Mouse (Mus musculus) stomach, embryonic 16.5 days (tissue): ENCODE data around the gene Tex13a. TPM values are rescaled to one million over a fixed set of nuclear protein-coding genes. Genes with fewer than 3 reads are reported as not detected.

ENCODE experiments used
- ATAC-seq: fragments of 200-750 bp; cut with Nextera tagmentation; 2 replicates; pipeline ENCODE4 v1.8.0; 2017; ENCODE audit warnings: moderate number of reproducible peaks, moderate TSS enrichment; ENCODE audit not compliant: insufficient read depth, low FRiP score
- H3K27ac ChIP-seq: fragments of 300-500 bp; sonication (generic); 2 replicates; pipeline ENCODE4 v1.5.1; 2014; ENCODE audit warnings: low read length
- H3K27me3 ChIP-seq: fragments of 300-500 bp; sonication (generic); 2 replicates; pipeline ENCODE4 v1.6.1; 2014; ENCODE audit warnings: low read length, control low read depth, mixed read lengths; ENCODE audit not compliant: control insufficient read depth, insufficient read depth
- H3K36me3 ChIP-seq: fragments of 300-500 bp; sonication (generic); 2 replicates; pipeline ENCODE4 v1.6.1; 2014; ENCODE audit warnings: low read length; ENCODE audit not compliant: control insufficient read depth, insufficient read depth
- H3K4me1 ChIP-seq: fragments of 300-500 bp; sonication (generic); 2 replicates; pipeline ENCODE4 v1.6.1; 2014; ENCODE audit warnings: low read length, control low read depth, mixed read lengths; ENCODE audit not compliant: control insufficient read depth, insufficient read depth
- H3K4me2 ChIP-seq: fragments of 300-500 bp; sonication (generic); 2 replicates; pipeline ENCODE4 v1.6.1; 2014; ENCODE audit warnings: low read depth, low read length, mixed read lengths
- H3K4me3 ChIP-seq: fragments of 300-500 bp; sonication (generic); replicated peaks from 2 replicates; pipeline ENCODE4 v1.5.1; 2014; ENCODE audit warnings: mild to moderate bottlenecking, low read length
- H3K9ac ChIP-seq: fragments of 300-500 bp; sonication (generic); 2 replicates; pipeline ENCODE4 v1.6.1; 2014; ENCODE audit warnings: low read length
- H3K9me3 ChIP-seq: fragments of 300-500 bp; sonication (generic); replicated peaks from 2 replicates; pipeline ENCODE4 v1.6.1; 2016; ENCODE audit warnings: low read length, control low read depth; ENCODE audit not compliant: control insufficient read depth
- WGBS: fragments of 180-500 bp; shearing (Covaris S2); extraction: QIAGEN DNeasy Blood & Tissue Kit; methylation state at CpG from one replicate; pipeline ENCODE4 v1.1.7; 2014; 5-methylcytosine and 5-hydroxymethylcytosine counted together
- polyA plus RNA-seq: library from polyadenylated mRNA; unstranded; fragments of >200 nt; fragmentation: Nextera tagmentation; extraction: Ambion mirVana; gene quantifications from 2 replicates; pipeline ENCODE4 v1.2.1, GENCODE M21; 2015

Gene Tex13a
- not detected in 2 replicates for polyA plus RNA-seq

- WGBS, result 84% methylated on average over 3 of the region's 3 CpGs
- no peak within 1 kb of the TSS for H3K4me2 ChIP-seq
These were observed at the start of gene Tex13a for GRCm38 (mm10) chrX:138209480-138209879. Gene Tex13a, minus strand, starts transcription at chrX:138209580.

GRCm38 (mm10) chrX:138234626-138235025 is 25.2 kb upstream of the Tex13a start:
- 66% methylated on average over 4 of the region's 4 CpGs for whole genome bisulfite sequencing
- H3K9me3 ChIP-seq, result no peaks in the 10 kb centered on the region
- no peaks in the 10 kb centered on the region for H3K36me3 ChIP-seq
- no peaks in the 10 kb centered on the region for H3K27me3 ChIP-seq
- no peak overlapping the region for H3K4me3 ChIP-seq
- H3K27ac ChIP-seq, result no peak overlapping the region
- no peaks in the 10 kb centered on the region for H3K4me1 ChIP-seq
- no peak overlapping the region for H3K4me2 ChIP-seq
- no peak overlapping the region for H3K9ac ChIP-seq
- ATAC-seq, result no peak

More at GRCm38 (mm10) chrX:138209480-138209879, at the start of gene Tex13a:
- Histone ChIP-seq H3K9me3 (no peaks in the 10 kb centered on the region), H3K27me3 (no peaks in the 10 kb centered on the region), H3K4me3 (no peak within 1 kb of the TSS), H3K9ac (no peak within 1 kb of the TSS), H3K36me3 (no peaks in the 10 kb centered on the region), H3K27ac (no peak within 1 kb of the TSS), H3K4me1 (no peaks in the 10 kb centered on the region)
- no peak for ATAC-seq

GRCm38 (mm10) chrX:138170146-138170545 is 39.2 kb downstream of the Tex13a start:
- Histone ChIP-seq H3K4me1 (no peaks in the 10 kb centered on the region), H3K9me3 (no peaks in the 10 kb centered on the region), H3K4me2 (no peak overlapping the region), H3K4me3 (no peak overlapping the region), H3K27ac (no peak overlapping the region), H3K36me3 (no peaks in the 10 kb centered on the region), H3K9ac (no peak overlapping the region), H3K27me3 (no peaks in the 10 kb centered on the region)
- 10% methylated on average over 3 of the region's 3 CpGs for WGBS
- no peak for ATAC-seq
